Mouse (Mus musculus) liver, embryonic 12.5 days (tissue): Measurements from ENCODE around the gene Ganab. TPM values are rescaled to one million over a fixed set of nuclear protein-coding genes. Genes with fewer than 3 reads are reported as not detected.

Experiments
- ATAC-seq: fragments of 200-750 bp; cut with Nextera tagmentation; 2 replicates; pipeline ENCODE4 v1.8.0; 2017; ENCODE audit warnings: moderate number of reproducible peaks, mild to moderate bottlenecking, moderate library complexity
- H3K27ac ChIP-seq: fragments of 300-500 bp; sonication (generic); 2 replicates; pipeline ENCODE4 v1.5.1; 2016; ENCODE audit warnings: mild to moderate bottlenecking
- H3K27me3 ChIP-seq: fragments of 300-500 bp; sonication (generic); replicated peaks from 2 replicates; pipeline ENCODE4 v1.6.1; 2016; ENCODE audit warnings: mild to moderate bottlenecking, moderate library complexity
- H3K36me3 ChIP-seq: fragments of 300-500 bp; sonication (generic); 2 replicates; pipeline ENCODE4 v1.6.1; 2016; ENCODE audit warnings: mild to moderate bottlenecking, moderate library complexity
- H3K4me1 ChIP-seq: fragments of 300-500 bp; sonication (generic); 2 replicates; pipeline ENCODE4 v1.6.1; 2016
- H3K4me2 ChIP-seq: fragments of 300-500 bp; sonication (generic); 2 replicates; pipeline ENCODE4 v1.6.1; 2016; ENCODE audit warnings: mild to moderate bottlenecking, moderate library complexity
- H3K4me3 ChIP-seq: fragments of 300-500 bp; sonication (generic); 2 replicates; pipeline ENCODE4 v1.5.1; 2016; ENCODE audit warnings: mild to moderate bottlenecking, moderate library complexity
- H3K9ac ChIP-seq: fragments of 300-500 bp; sonication (generic); 2 replicates; pipeline ENCODE4 v1.6.1; 2016; ENCODE audit warnings: mild to moderate bottlenecking, moderate library complexity
- H3K9me3 ChIP-seq: fragments of 300-500 bp; sonication (generic); replicated peaks from 2 replicates; pipeline ENCODE4 v1.6.1; 2016; ENCODE audit warnings: mild to moderate bottlenecking, moderate library complexity
- WGBS: fragments of 180-500 bp; shearing (Covaris S2); methylation state at CpG from one replicate; pipeline ENCODE4 v1.1.7; 2016; ENCODE audit not compliant: insufficient replicate concordance; 5-methylcytosine and 5-hydroxymethylcytosine counted together
- microRNA-seq: library from miRNA; unstranded; fragments of <30 nt; microRNA quantifications from one replicate; pipeline ENCODE4, GENCODE M21; 2017
- polyA plus RNA-seq: library from polyadenylated mRNA; unstranded; fragments of >200 nt; fragmentation: Nextera tagmentation; extraction: Ambion mirVana; gene quantifications from 2 replicates; pipeline ENCODE4 v1.2.1, GENCODE M21; 2016

Gene Ganab
- polyA plus RNA-seq, 1 experiment from 2014 or later, result 61.9 TPM

GRCm38 (mm10) chr19:8953135-8954039 is 55.5 kb downstream of the Ganab start, which contains the start of gene Tut1:
TSS of gene Tut1 (plus strand) at chr19:8953847.
- H3K4me1 ChIP-seq, result peaks cover 44% of the 10 kb centered on the region
- H3K27ac ChIP-seq, result peak within 1 kb of the TSS; percentile 82
- peak within 1 kb of the TSS; percentile 81 for H3K4me3 ChIP-seq
- H3K27me3 ChIP-seq, result no peaks in the 10 kb centered on the region
- H3K9me3 ChIP-seq, result no peaks in the 10 kb centered on the region
- ATAC-seq, result peak; percentile 92
- H3K36me3 ChIP-seq, result peaks cover 77% of the 10 kb centered on the region
- H3K4me2 ChIP-seq, result peak within 1 kb of the TSS; percentile 85
- peak within 1 kb of the TSS; percentile 80 for H3K9ac ChIP-seq
- WGBS, result 1% methylated on average over 46 of the region's 46 CpGs

- Histone ChIP-seq H3K4me1 (peaks cover 44% of the 10 kb centered on the region), H3K4me3 (peak overlapping the region; percentile 81), H3K27ac (peak overlapping the region; percentile 82), H3K27me3 (no peaks in the 10 kb centered on the region), H3K36me3 (peaks cover 76% of the 10 kb centered on the region), H3K4me2 (peak overlapping the region; percentile 85), H3K9me3 (no peaks in the 10 kb centered on the region), H3K9ac (peak overlapping the region; percentile 80)
- 3% methylated on average over 9 of the region's 9 CpGs for WGBS
- ATAC-seq, result no peak
Observed at GRCm38 (mm10) chr19:8954171-8954570, 56.3 kb downstream of the Ganab start.

- H3K9me3 ChIP-seq, result no peaks in the 10 kb centered on the region
- no peak overlapping the region for H3K4me3 ChIP-seq
- no peak overlapping the region for H3K9ac ChIP-seq
- H3K4me1 ChIP-seq, result peaks cover 15% of the 10 kb centered on the region
- H3K36me3 ChIP-seq, result peaks cover 89% of the 10 kb centered on the region
- H3K27ac ChIP-seq, result no peak overlapping the region
- H3K27me3 ChIP-seq, result no peaks in the 10 kb centered on the region
- 66% methylated on average over 2 of the region's 2 CpGs for WGBS
- no peak for ATAC-seq
- H3K4me2 ChIP-seq, result no peak overlapping the region
Observed at GRCm38 (mm10) chr19:8962256-8962655, 64.4 kb downstream of the Ganab start.

- Histone ChIP-seq H3K9ac (no peak overlapping the region; the same call in 1 of the 2 replicates), H3K36me3 (peaks cover 80% of the 10 kb centered on the region), H3K9me3 (no peaks in the 10 kb centered on the region), H3K4me1 (peaks cover 38% of the 10 kb centered on the region), H3K27me3 (no peaks in the 10 kb centered on the region), H3K4me3 (no peak overlapping the region), H3K4me2 (no peak overlapping the region), H3K27ac (0 out of 2 replicates have a peak overlapping the region, but pooled peaks have one; percentile 86)
- WGBS, result 88% methylated on average over 11 of the region's 11 CpGs
- no peak for ATAC-seq
Observed at GRCm38 (mm10) chr19:8965075-8965474, 67.2 kb downstream of the Ganab start.

- peak overlapping the region; percentile 80; the same call in 1 of the 2 replicates for H3K4me3 ChIP-seq
- ATAC-seq, result no peak
- no peaks in the 10 kb centered on the region for H3K27me3 ChIP-seq
- H3K9ac ChIP-seq, result peak overlapping the region; percentile 70
- WGBS, result 70% methylated on average over 8 of the region's 8 CpGs
- peaks cover 40% of the 10 kb centered on the region for H3K4me1 ChIP-seq
- peak overlapping the region; percentile 86 for H3K27ac ChIP-seq
- peak overlapping the region; percentile 67 for H3K4me2 ChIP-seq
- peaks cover 80% of the 10 kb centered on the region for H3K36me3 ChIP-seq
- no peaks in the 10 kb centered on the region for H3K9me3 ChIP-seq
Observed at GRCm38 (mm10) chr19:8965771-8966170, 67.9 kb downstream of the Ganab start.

GRCm38 (mm10) chr19:8966198-8966589 is 68.3 kb downstream of the Ganab start:
- 41% methylated on average over 5 of the region's 5 CpGs for WGBS
- H3K36me3 ChIP-seq, result peaks cover 80% of the 10 kb centered on the region
- H3K4me2 ChIP-seq, result peak overlapping the region; percentile 67
- H3K4me1 ChIP-seq, result peaks cover 42% of the 10 kb centered on the region
- no peak for ATAC-seq
- no peaks in the 10 kb centered on the region for H3K27me3 ChIP-seq
- H3K9ac ChIP-seq, result peak overlapping the region; percentile 70
- peak overlapping the region; percentile 80 for H3K4me3 ChIP-seq
- peak overlapping the region; percentile 86 for H3K27ac ChIP-seq
- H3K9me3 ChIP-seq, result no peaks in the 10 kb centered on the region

Small RNA genes lying within 50 kb of the gene (microRNA-seq; reads per million reads assigned to microRNA genes)
- 1.4 reads per million for gene Mir5136

Other genes starting within 250 kb of the Ganab start
- not detected in 2 replicates for gene Chrm1, start 234.3 kb upstream of the Ganab start, polyA plus RNA-seq
- 133 and 141 TPM in 2 replicates for gene Slc3a2, start 174.7 kb upstream of the Ganab start, polyA plus RNA-seq
- 87.1 and 95.9 TPM in 2 replicates for gene Wdr74, start 162.2 kb upstream of the Ganab start, polyA plus RNA-seq
- 2.1 and 2.3 TPM in 2 replicates for gene 1700092M07Rik, start 157.4 kb upstream of the Ganab start, polyA plus RNA-seq
- 56.2 and 58.4 TPM in 2 replicates for gene Stx5a, start 156.7 kb upstream of the Ganab start, polyA plus RNA-seq
- gene Nxf1, start 141.0 kb upstream of the Ganab start, polyA plus RNA-seq, result 116 and 130 TPM in 2 replicates
- 77.4 and 80.0 TPM in 2 replicates for gene Tmem223, start 127.1 kb upstream of the Ganab start, polyA plus RNA-seq
- gene Tmem179b, start 123.6 kb upstream of the Ganab start, polyA plus RNA-seq, result 99.1 and 104 TPM in 2 replicates
- 21.8 and 23.1 TPM in 2 replicates for gene Taf6l, start 111.7 kb upstream of the Ganab start, polyA plus RNA-seq
- gene Polr2g, start 99.5 kb upstream of the Ganab start, polyA plus RNA-seq, result 105 and 110 TPM in 2 replicates
- gene Zbtb3, start 95.5 kb upstream of the Ganab start, polyA plus RNA-seq, result 2.3 and 2.8 TPM in 2 replicates
- 29.6 and 31.6 TPM in 2 replicates for gene Ttc9c, start 78.7 kb upstream of the Ganab start, polyA plus RNA-seq
- 3.5 and 3.6 TPM in 2 replicates for gene Hnrnpul2, start 78.1 kb upstream of the Ganab start, polyA plus RNA-seq
- gene AC129217.1, start 68.3 kb upstream of the Ganab start, polyA plus RNA-seq, result 0.26 TPM in 1 of 2 replicates, not detected in the other
- 37.0 and 45.2 TPM in 2 replicates for gene Bscl2, start 60.6 kb upstream of the Ganab start, polyA plus RNA-seq
- gene Gng3, start 58.9 kb upstream of the Ganab start, polyA plus RNA-seq, result 0.62 and 0.65 TPM in 2 replicates
- 0.11 TPM in 1 of 2 replicates, not detected in the other for gene Lrrn4cl, start 47.3 kb upstream of the Ganab start, polyA plus RNA-seq
- 133 and 135 TPM in 2 replicates for gene Ubxn1, start 26.6 kb upstream of the Ganab start, polyA plus RNA-seq
- gene Uqcc3, start 17.1 kb upstream of the Ganab start, polyA plus RNA-seq, result 40.6 and 43.4 TPM in 2 replicates
- 76.1 and 80.4 TPM in 2 replicates for gene Lbhd1, start 14.3 kb upstream of the Ganab start, polyA plus RNA-seq
- not detected in 2 replicates for gene Gm49403, start 14.1 kb upstream of the Ganab start, polyA plus RNA-seq
- gene 1810009A15Rik, start 9.2 kb upstream of the Ganab start, polyA plus RNA-seq, result 107 and 111 TPM in 2 replicates
- gene Gm49416, start 9.1 kb upstream of the Ganab start, polyA plus RNA-seq, result not detected in 2 replicates
- 39.9 and 40.8 TPM in 2 replicates for gene Ints5, start 5.1 kb upstream of the Ganab start, polyA plus RNA-seq
- 28.4 and 31.7 TPM in 2 replicates for gene B3gat3, start 22.3 kb downstream of the Ganab start, polyA plus RNA-seq
- 3.0 and 3.4 TPM in 2 replicates for gene Rom1, start 31.3 kb downstream of the Ganab start, polyA plus RNA-seq
- gene Eml3, start 31.5 kb downstream of the Ganab start, polyA plus RNA-seq, result 21.3 and 23.0 TPM in 2 replicates
- gene Mta2, start 43.8 kb downstream of the Ganab start, polyA plus RNA-seq, result 138 and 140 TPM in 2 replicates
- gene Tut1, start 55.8 kb downstream of the Ganab start, polyA plus RNA-seq, result 26.0 and 27.7 TPM in 2 replicates
- gene Eef1g, start 69.0 kb downstream of the Ganab start, polyA plus RNA-seq, result 358 and 366 TPM in 2 replicates
- gene Ahnak, start 91.2 kb downstream of the Ganab start, polyA plus RNA-seq, result 1.8 and 2.0 TPM in 2 replicates
- gene Scgb1a1, start 189.9 kb downstream of the Ganab start, polyA plus RNA-seq, result not detected in 2 replicates
- gene Asrgl1, start 237.6 kb downstream of the Ganab start, polyA plus RNA-seq, result 13.2 and 13.6 TPM in 2 replicates